Mouse (Mus musculus): ENCODE measurements around the gene Zcchc7. TPM values are rescaled to one million over a fixed set of nuclear protein-coding genes. Genes with fewer than 3 reads are reported as not detected.

Gene Zcchc7
- 40.8 and 49.6 TPM in 2 replicates for polyA plus RNA-seq (2015; fragmentation: Nextera tagmentation; extraction: Ambion mirVana)

GRCm38 (mm10) chr4:44755553-44756133 is at the start of gene Zcchc7:
TSS of gene Zcchc7 (plus strand) at chr4:44755877.
- 0 out of 2 replicates have a peak, but pooled peaks cover 3% of the 10 kb centered on the region for H3K4me1 ChIP-seq (ENCODE audit: insufficient read depth, low read depth, low read length)
- no peak for DNase-seq (ENCODE audit: low spot score)
- H3K9me3 ChIP-seq (ENCODE audit: low read length), result no peaks in the 10 kb centered on the region
- H3K27me3 ChIP-seq (replicated peaks; ENCODE audit: insufficient read depth, low read length), result no peaks in the 10 kb centered on the region
- H3K9ac ChIP-seq (replicated peaks; ENCODE audit: low read depth), result peak within 1 kb of the TSS; percentile 96
- 3% methylated on average over 15 of the region's 15 CpGs for WGBS
- peak within 1 kb of the TSS; percentile 81 for H3K4me2 ChIP-seq (replicated peaks; ENCODE audit: low read depth, low read length)
- H3K4me3 ChIP-seq (ENCODE audit: low read depth, low read length), result peak within 1 kb of the TSS; percentile 93
- TF ChIP-seq EP300 (IDR thresholded peaks at IDR 0.05) (peak; percentile 71; the same call in 1 of the 2 replicates), CTCF (IDR thresholded peaks at IDR 0.05) (no peak)
- no peaks in the 10 kb centered on the region for H3K36me3 ChIP-seq (ENCODE audit: insufficient read depth, low read length)
- H3K27ac ChIP-seq (ENCODE audit: low read length), result peak within 1 kb of the TSS; percentile 95
- ATAC-seq, result peak; percentile 46

DNA sequence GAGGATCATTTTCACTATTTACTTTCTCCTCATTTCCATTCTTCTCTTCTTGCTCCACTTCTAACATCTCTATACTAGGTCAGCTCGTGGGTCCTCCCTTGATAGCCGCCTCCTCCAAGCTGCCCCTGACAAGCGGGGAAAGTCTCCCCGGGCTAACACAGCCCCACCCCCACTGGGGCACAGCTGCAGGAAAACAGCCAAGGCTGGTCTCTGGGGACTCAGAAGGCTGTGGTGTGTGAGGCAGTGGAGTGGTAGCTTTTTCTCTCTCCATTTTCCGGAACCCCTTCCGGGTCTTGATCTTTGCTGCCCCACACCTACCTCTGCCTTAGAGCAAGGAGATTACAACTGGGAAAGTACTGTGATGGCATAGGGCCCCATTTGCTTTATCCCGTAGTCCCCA is 49.7 kb upstream of the Zcchc7 start:
- H3K9ac ChIP-seq (replicated peaks; ENCODE audit: low read depth), result no peak overlapping the region
- H3K36me3 ChIP-seq (ENCODE audit: insufficient read depth, low read length), result no peaks in the 10 kb centered on the region
- H3K4me2 ChIP-seq (replicated peaks; ENCODE audit: low read depth, low read length), result no peak overlapping the region
- H3K4me3 ChIP-seq (ENCODE audit: low read depth, low read length), result no peak overlapping the region
- WGBS, result 9% methylated on average over 7 of the region's 7 CpGs
- H3K4me1 ChIP-seq (ENCODE audit: insufficient read depth, low read depth, low read length), result no peaks in the 10 kb centered on the region
- H3K27ac ChIP-seq (ENCODE audit: low read length), result no peak overlapping the region
- H3K27me3 ChIP-seq (replicated peaks; ENCODE audit: insufficient read depth, low read length), result peaks cover 87% of the 10 kb centered on the region
- no peak for ATAC-seq
- no peak for DNase-seq (ENCODE audit: low spot score)
- TF ChIP-seq EP300 (IDR thresholded peaks at IDR 0.05), result no peak
- no peak for TF ChIP-seq CTCF (IDR thresholded peaks at IDR 0.05)
- H3K9me3 ChIP-seq (ENCODE audit: low read length), result no peaks in the 10 kb centered on the region

DNA sequence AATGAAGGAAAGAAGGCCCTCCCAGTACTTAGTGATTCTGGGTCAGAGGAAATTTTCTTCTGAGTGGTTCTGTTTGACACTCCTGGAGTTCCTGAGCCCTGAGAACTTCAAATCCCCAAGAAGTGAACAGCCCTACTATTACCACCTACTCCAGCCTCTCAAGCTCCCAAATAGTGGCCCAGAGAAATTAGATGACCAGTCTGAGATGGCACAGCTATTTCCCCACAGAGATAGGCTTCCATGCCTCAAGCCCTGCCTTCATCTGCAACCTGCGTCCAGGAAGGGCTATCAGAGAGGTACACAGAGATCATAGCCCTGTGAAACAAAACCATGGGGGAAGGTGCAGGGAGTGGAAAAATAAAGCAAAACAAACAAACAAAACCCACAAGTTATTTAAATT is 48.8 kb upstream of the Zcchc7 start:
- ATAC-seq (no peak), DNase-seq (ENCODE audit: low spot score) (no peak)
- Histone ChIP-seq H3K4me2 (replicated peaks; ENCODE audit: low read depth, low read length) (no peak overlapping the region), H3K27me3 (replicated peaks; ENCODE audit: insufficient read depth, low read length) (peaks cover 85% of the 10 kb centered on the region), H3K36me3 (ENCODE audit: insufficient read depth, low read length) (no peaks in the 10 kb centered on the region), H3K27ac (ENCODE audit: low read length) (no peak overlapping the region), H3K9me3 (ENCODE audit: low read length) (no peaks in the 10 kb centered on the region), H3K9ac (replicated peaks; ENCODE audit: low read depth) (no peak overlapping the region), H3K4me1 (ENCODE audit: insufficient read depth, low read depth, low read length) (no peaks in the 10 kb centered on the region), H3K4me3 (ENCODE audit: low read depth, low read length) (no peak overlapping the region)
- TF ChIP-seq EP300 (IDR thresholded peaks at IDR 0.05) (no peak), CTCF (IDR thresholded peaks at IDR 0.05) (no peak)
- 29% methylated on average over 1 of the region's 1 CpGs for WGBS

- Histone ChIP-seq H3K9ac (replicated peaks; ENCODE audit: low read depth) (no peak overlapping the region), H3K9me3 (ENCODE audit: low read length) (no peaks in the 10 kb centered on the region), H3K27ac (ENCODE audit: low read length) (no peak overlapping the region), H3K4me2 (replicated peaks; ENCODE audit: low read depth, low read length) (no peak overlapping the region), H3K27me3 (replicated peaks; ENCODE audit: insufficient read depth, low read length) (peaks cover 84% of the 10 kb centered on the region), H3K36me3 (ENCODE audit: insufficient read depth, low read length) (no peaks in the 10 kb centered on the region), H3K4me1 (ENCODE audit: insufficient read depth, low read depth, low read length) (no peaks in the 10 kb centered on the region), H3K4me3 (ENCODE audit: low read depth, low read length) (no peak overlapping the region)
- WGBS, result 45% methylated on average over 8 of the region's 8 CpGs
- DNase-seq (ENCODE audit: low spot score) (no peak), ATAC-seq (no peak)
- TF ChIP-seq CTCF (IDR thresholded peaks at IDR 0.05) (no peak), EP300 (IDR thresholded peaks at IDR 0.05) (no peak)
Observed at GRCm38 (mm10) chr4:44708311-44708710, 47.4 kb upstream of the Zcchc7 start.

GRCm38 (mm10) chr4:44709091-44709695 is 46.5 kb upstream of the Zcchc7 start:
- Histone ChIP-seq H3K27me3 (replicated peaks; ENCODE audit: insufficient read depth, low read length) (peaks cover 84% of the 10 kb centered on the region), H3K4me1 (ENCODE audit: insufficient read depth, low read depth, low read length) (no peaks in the 10 kb centered on the region), H3K9ac (replicated peaks; ENCODE audit: low read depth) (no peak overlapping the region), H3K4me2 (replicated peaks; ENCODE audit: low read depth, low read length) (no peak overlapping the region), H3K36me3 (ENCODE audit: insufficient read depth, low read length) (no peaks in the 10 kb centered on the region), H3K27ac (ENCODE audit: low read length) (no peak overlapping the region), H3K9me3 (ENCODE audit: low read length) (no peaks in the 10 kb centered on the region), H3K4me3 (ENCODE audit: low read depth, low read length) (no peak overlapping the region)
- TF ChIP-seq EP300 (IDR thresholded peaks at IDR 0.05), result no peak
- no peak for TF ChIP-seq CTCF (IDR thresholded peaks at IDR 0.05)
- ATAC-seq (no peak), DNase-seq (ENCODE audit: low spot score) (no peak)

- H3K36me3 ChIP-seq (ENCODE audit: insufficient read depth, low read length), result no peaks in the 10 kb centered on the region
- no peak within 1 kb of the TSS for H3K27ac ChIP-seq (ENCODE audit: low read length)
- H3K9me3 ChIP-seq (ENCODE audit: low read length), result no peaks in the 10 kb centered on the region
- H3K9ac ChIP-seq (replicated peaks; ENCODE audit: low read depth), result no peak within 1 kb of the TSS
- H3K4me2 ChIP-seq (replicated peaks; ENCODE audit: low read depth, low read length), result no peak within 1 kb of the TSS
- TF ChIP-seq EP300 (IDR thresholded peaks at IDR 0.05) (no peak), CTCF (IDR thresholded peaks at IDR 0.05) (no peak)
- H3K27me3 ChIP-seq (replicated peaks; ENCODE audit: insufficient read depth, low read length), result peaks cover 85% of the 10 kb centered on the region
- H3K4me1 ChIP-seq (ENCODE audit: insufficient read depth, low read depth, low read length), result no peaks in the 10 kb centered on the region
- WGBS, result 29% methylated on average over 16 of the region's 16 CpGs
- no peak for ATAC-seq
- no peak within 1 kb of the TSS for H3K4me3 ChIP-seq (ENCODE audit: low read depth, low read length)
- DNase-seq (ENCODE audit: low spot score), result no peak
Observed at GRCm38 (mm10) chr4:44709740-44710700, 45.7 kb upstream of the Zcchc7 start, which contains the start of gene Pax5. TSS of gene Pax5 (minus strand) at chr4:44710487.

Data from lung, postnatal 0 days (tissue).